Mouse (Mus musculus): ENCODE data around the gene Gm12258. TPM values are rescaled to one million over a fixed set of nuclear protein-coding genes. Genes with fewer than 3 reads are reported as not detected.
"Not testable (repeated sequence)": the region's sequence is repeated elsewhere in the genome, so short reads cannot be mapped to it uniquely, and the experiment has no call there.

Gm12258 gene
- polyA plus RNA-seq, 1 experiment from 2014 or later: 11.4 TPM

DNA sequence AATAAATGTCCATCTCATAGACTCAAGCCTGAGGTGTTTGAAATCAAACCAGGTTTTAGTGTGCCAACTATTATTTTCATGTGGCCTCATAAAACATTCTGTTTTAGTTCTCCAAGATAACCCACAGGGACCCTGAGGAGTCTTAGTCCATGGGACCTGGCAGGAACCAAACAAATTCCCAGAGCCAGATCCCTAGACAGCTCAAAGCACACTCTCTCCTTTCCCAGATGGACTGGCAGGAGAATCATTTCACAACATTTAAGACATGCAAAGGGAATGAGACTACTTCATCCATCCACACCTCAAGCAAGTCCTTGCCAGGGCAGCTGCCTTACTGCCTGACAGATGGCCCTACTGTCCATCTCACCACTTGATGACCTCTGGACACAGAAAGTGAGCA is 18.0 kb upstream of the Gm12258 start, which contains the start of gene Olfr312:
Gene Olfr312, plus strand, starts transcription at position 301 of the 400 bp plus-strand sequence.
- not testable (repeated sequence) for H3K27ac ChIP-seq (ENCODE audit: low read length); H3K36me3 ChIP-seq (ENCODE audit: control insufficient read depth, insufficient read depth, low read length)

GRCm38 (mm10) chr11:58829764-58830163 is 17.2 kb upstream of the Gm12258 start:
- Histone ChIP-seq H3K27me3 (ENCODE audit: control insufficient read depth, insufficient read depth, low read length) (no peaks in the 10 kb centered on the region), H3K36me3 (ENCODE audit: control insufficient read depth, insufficient read depth, low read length) (no peaks in the 10 kb centered on the region), H3K9me3 (ENCODE audit: control insufficient read depth, low read depth, low read length) (no peaks in the 10 kb centered on the region), H3K9ac (replicated peaks; ENCODE audit: low read depth, low read length) (no peak overlapping the region), H3K27ac (ENCODE audit: low read length) (no peak overlapping the region), H3K4me2 (replicated peaks; ENCODE audit: low read depth, low read length) (no peak overlapping the region), H3K4me3 (ENCODE audit: low read depth, low read length) (no peak overlapping the region), H3K4me1 (ENCODE audit: control insufficient read depth, insufficient read depth, low read length) (no peaks in the 10 kb centered on the region)
- WGBS: 83% methylated on average over 3 of the region's 3 CpGs
- no peak for ATAC-seq (ENCODE audit: insufficient number of reproducible peaks, insufficient read depth, low FRiP score, low read depth)

More for the DNA sequence above, 18.0 kb upstream of the Gm12258 start, which contains the start of gene Olfr312:
- not testable (repeated sequence) for H3K4me2 ChIP-seq (replicated peaks; ENCODE audit: low read depth, low read length); ATAC-seq (ENCODE audit: insufficient number of reproducible peaks, insufficient read depth, low FRiP score, low read depth); H3K9me3 ChIP-seq (ENCODE audit: control insufficient read depth, low read depth, low read length); H3K27me3 ChIP-seq (ENCODE audit: control insufficient read depth, insufficient read depth, low read length); H3K4me3 ChIP-seq (ENCODE audit: low read depth, low read length); H3K4me1 ChIP-seq (ENCODE audit: control insufficient read depth, insufficient read depth, low read length); H3K9ac ChIP-seq (replicated peaks; ENCODE audit: low read depth, low read length)

GRCm38 (mm10) chr11:58832541-58832940 is 14.4 kb upstream of the Gm12258 start:
- H3K27ac ChIP-seq (ENCODE audit: low read length); H3K4me3 ChIP-seq (ENCODE audit: low read depth, low read length); H3K4me1 ChIP-seq (ENCODE audit: control insufficient read depth, insufficient read depth, low read length); H3K9me3 ChIP-seq (ENCODE audit: control insufficient read depth, low read depth, low read length); H3K36me3 ChIP-seq (ENCODE audit: control insufficient read depth, insufficient read depth, low read length); H3K27me3 ChIP-seq (ENCODE audit: control insufficient read depth, insufficient read depth, low read length); H3K9ac ChIP-seq (replicated peaks; ENCODE audit: low read depth, low read length); ATAC-seq (ENCODE audit: insufficient number of reproducible peaks, insufficient read depth, low FRiP score, low read depth); H3K4me2 ChIP-seq (replicated peaks; ENCODE audit: low read depth, low read length): not testable (repeated sequence)
- 68% methylated on average over 3 of the region's 3 CpGs for WGBS

GRCm38 (mm10) chr11:58838951-58839350 is 8.0 kb upstream of the Gm12258 start, which contains the start of gene Olfr311:
Gene Olfr311 (plus strand): TSS chr11:58839251.
- H3K4me1 ChIP-seq (ENCODE audit: control insufficient read depth, insufficient read depth, low read length); H3K36me3 ChIP-seq (ENCODE audit: control insufficient read depth, insufficient read depth, low read length); H3K27me3 ChIP-seq (ENCODE audit: control insufficient read depth, insufficient read depth, low read length); ATAC-seq (ENCODE audit: insufficient number of reproducible peaks, insufficient read depth, low FRiP score, low read depth); H3K9me3 ChIP-seq (ENCODE audit: control insufficient read depth, low read depth, low read length); H3K4me2 ChIP-seq (replicated peaks; ENCODE audit: low read depth, low read length); H3K4me3 ChIP-seq (ENCODE audit: low read depth, low read length); H3K9ac ChIP-seq (replicated peaks; ENCODE audit: low read depth, low read length); H3K27ac ChIP-seq (ENCODE audit: low read length): not testable (repeated sequence)

DNA sequence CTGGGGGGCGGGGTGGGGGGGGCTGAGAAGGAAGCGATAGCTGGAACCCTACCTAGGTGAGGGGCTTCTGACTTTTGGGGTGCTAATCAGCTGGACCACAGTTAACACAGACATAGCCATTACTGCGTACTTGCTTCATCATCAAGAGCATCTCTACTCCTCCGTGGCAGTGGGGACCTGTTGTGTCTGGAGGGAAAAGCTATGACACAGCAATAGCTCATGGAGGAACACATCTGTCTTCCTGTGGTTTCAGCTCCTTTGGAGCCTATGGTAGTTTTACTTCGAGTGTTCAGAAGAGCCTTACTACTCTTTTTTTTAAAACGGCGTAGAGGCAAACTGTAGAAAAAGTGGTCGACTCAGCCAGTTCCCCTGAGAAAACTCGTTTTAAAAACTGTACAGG is 678 bp downstream of the Gm12258 start:
- WGBS: 47% methylated on average over 9 of the region's 9 CpGs
- no peak overlapping the region for H3K27ac ChIP-seq (ENCODE audit: low read length)

DNA sequence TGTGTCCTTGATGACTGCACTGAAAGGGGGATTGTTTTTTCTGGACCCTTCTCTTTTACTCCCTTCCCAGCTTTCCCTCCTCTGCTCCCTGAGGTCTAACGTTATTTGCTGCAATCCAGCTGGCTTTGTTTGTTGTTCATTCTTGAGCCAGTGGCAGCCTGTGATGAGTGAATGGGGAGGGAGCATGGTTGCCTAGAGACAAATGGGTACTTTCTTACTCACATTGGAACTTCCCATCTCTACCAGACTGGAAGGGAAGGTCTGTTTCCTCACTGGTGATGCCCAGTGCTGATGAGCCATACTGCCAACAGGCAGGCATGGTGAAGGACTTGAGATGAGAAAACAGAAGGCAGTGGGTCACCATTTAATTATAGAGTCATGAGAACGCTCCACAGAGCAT is 2.8 kb downstream of the Gm12258 start:
- Histone ChIP-seq H3K36me3 (ENCODE audit: control insufficient read depth, insufficient read depth, low read length) (peaks cover 9% of the 10 kb centered on the region), H3K27me3 (ENCODE audit: control insufficient read depth, insufficient read depth, low read length) (no peaks in the 10 kb centered on the region), H3K9ac (replicated peaks; ENCODE audit: low read depth, low read length) (no peak overlapping the region), H3K4me3 (ENCODE audit: low read depth, low read length) (no peak overlapping the region), H3K4me2 (replicated peaks; ENCODE audit: low read depth, low read length) (no peak overlapping the region), H3K27ac (ENCODE audit: low read length) (no peak overlapping the region), H3K4me1 (ENCODE audit: control insufficient read depth, insufficient read depth, low read length) (peaks cover 4% of the 10 kb centered on the region), H3K9me3 (ENCODE audit: control insufficient read depth, low read depth, low read length) (no peaks in the 10 kb centered on the region)
- WGBS: 70% methylated on average over 2 of the region's 2 CpGs
- ATAC-seq (ENCODE audit: insufficient number of reproducible peaks, insufficient read depth, low FRiP score, low read depth): no peak

More for the DNA sequence above, 678 bp downstream of the Gm12258 start:
- Histone ChIP-seq H3K4me3 (ENCODE audit: low read depth, low read length) (peak overlapping the region; percentile 66), H3K36me3 (ENCODE audit: control insufficient read depth, insufficient read depth, low read length) (peaks cover 5% of the 10 kb centered on the region), H3K27me3 (ENCODE audit: control insufficient read depth, insufficient read depth, low read length) (no peaks in the 10 kb centered on the region), H3K4me2 (replicated peaks; ENCODE audit: low read depth, low read length) (peak overlapping the region; percentile 60), H3K9me3 (ENCODE audit: control insufficient read depth, low read depth, low read length) (no peaks in the 10 kb centered on the region), H3K9ac (replicated peaks; ENCODE audit: low read depth, low read length) (peak overlapping the region; percentile 76), H3K4me1 (ENCODE audit: control insufficient read depth, insufficient read depth, low read length) (peaks cover 4% of the 10 kb centered on the region)
- ATAC-seq (ENCODE audit: insufficient number of reproducible peaks, insufficient read depth, low FRiP score, low read depth): no peak

DNA sequence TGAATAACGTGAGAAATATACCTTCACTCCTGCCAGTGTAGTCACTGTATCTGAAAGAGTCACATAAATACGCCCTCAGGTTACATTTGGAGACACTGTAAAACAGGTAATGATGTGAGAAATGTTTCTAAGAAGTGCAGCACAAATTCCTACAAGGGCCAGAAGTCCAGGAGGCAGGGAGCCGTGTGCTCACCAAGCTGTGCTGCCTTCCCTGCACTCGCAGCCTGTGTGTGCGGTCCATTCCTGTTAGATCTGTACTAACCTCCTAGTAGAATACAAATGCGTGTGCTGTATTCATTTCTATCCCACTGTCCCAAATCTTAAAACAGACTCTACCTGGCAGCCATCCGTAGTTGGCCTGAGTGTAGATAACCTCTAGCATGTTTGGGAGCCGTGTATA is 13.8 kb downstream of the Gm12258 start:
- H3K36me3 ChIP-seq (ENCODE audit: control insufficient read depth, insufficient read depth, low read length): peaks cover 30% of the 10 kb centered on the region
- no peak for ATAC-seq (ENCODE audit: insufficient number of reproducible peaks, insufficient read depth, low FRiP score, low read depth)
- no peak overlapping the region for H3K27ac ChIP-seq (ENCODE audit: low read length)
- no peak overlapping the region for H3K4me2 ChIP-seq (replicated peaks; ENCODE audit: low read depth, low read length)
- 93% methylated on average over 8 of the region's 8 CpGs for WGBS
- no peak overlapping the region for H3K4me3 ChIP-seq (ENCODE audit: low read depth, low read length)
- H3K4me1 ChIP-seq (ENCODE audit: control insufficient read depth, insufficient read depth, low read length): no peaks in the 10 kb centered on the region
- no peaks in the 10 kb centered on the region for H3K27me3 ChIP-seq (ENCODE audit: control insufficient read depth, insufficient read depth, low read length)
- peaks cover 24% of the 10 kb centered on the region; the same call in 1 of the 2 replicates for H3K9me3 ChIP-seq (ENCODE audit: control insufficient read depth, low read depth, low read length)
- H3K9ac ChIP-seq (replicated peaks; ENCODE audit: low read depth, low read length): no peak overlapping the region

- peaks cover 4% of the 10 kb centered on the region; the same call in 1 of the 2 replicates for H3K4me1 ChIP-seq (ENCODE audit: control insufficient read depth, insufficient read depth, low read length)
- peak; percentile 85 for ATAC-seq (ENCODE audit: insufficient number of reproducible peaks, insufficient read depth, low FRiP score, low read depth)
- no peaks in the 10 kb centered on the region for H3K27me3 ChIP-seq (ENCODE audit: control insufficient read depth, insufficient read depth, low read length)
- peak within 1 kb of the TSS; percentile 53 for H3K4me3 ChIP-seq (ENCODE audit: low read depth, low read length)
- H3K36me3 ChIP-seq (ENCODE audit: control insufficient read depth, insufficient read depth, low read length): peaks cover 12% of the 10 kb centered on the region; the same call in 1 of the 2 replicates
- peak within 1 kb of the TSS; percentile 44 for H3K9ac ChIP-seq (replicated peaks; ENCODE audit: low read depth, low read length)
- peak within 1 kb of the TSS; percentile 62 for H3K4me2 ChIP-seq (replicated peaks; ENCODE audit: low read depth, low read length)
- WGBS: 3% methylated on average over 37 of the region's 37 CpGs
- H3K9me3 ChIP-seq (ENCODE audit: control insufficient read depth, low read depth, low read length): no peaks in the 10 kb centered on the region
- peak within 1 kb of the TSS; percentile 48; the same call in 1 of the 2 replicates for H3K27ac ChIP-seq (ENCODE audit: low read length)
Measured at GRCm38 (mm10) chr11:58867039-58867953, 20.3 kb downstream of the Gm12258 start, which contains the start of gene 2810021J22Rik. Gene 2810021J22Rik (plus strand): TSS chr11:58867216.
